Mouse (Mus musculus): ENCODE results near the gene Zfp318.

GRCm38 (mm10) chr17:46452683-46453082, 69.2 kb downstream of the Zfp318 start:
- no peak for TF ChIP-seq POLR2A (IDR thresholded peaks at IDR 0.05; ENCODE audit: insufficient read depth, low read depth, low read length)
- no peak for TF ChIP-seq CTCF (IDR thresholded peaks at IDR 0.05; ENCODE audit: insufficient read depth, low read depth, low read length)
